Mouse (Mus musculus) lung, adult 2 months (tissue): Measurements from ENCODE around the gene Gm20696. TPM values are rescaled to one million over a fixed set of nuclear protein-coding genes. Genes with fewer than 3 reads are reported as not detected.
A peak's percentile ranks its signal among the peaks of the same experiment; 100 is the strongest.

Source experiments
- DNase-seq: peaks from one replicate; pipeline ENCODE4 v3.0.0; 2022
- H3K4me1 ChIP-seq: fragments of 200-500 bp; 2 replicates; pipeline ENCODE4 v1.6.1; 2011; ENCODE audit warnings: low read length; ENCODE audit not compliant: control insufficient read depth, insufficient read depth
- H3K4me3 ChIP-seq: fragments of 200-500 bp; replicated peaks from 2 replicates; pipeline ENCODE3; 2011; ENCODE audit warnings: low read depth, mild to moderate bottlenecking, control low read depth, low read length; ENCODE audit errors: extremely low read depth
- CTCF ChIP-seq: fragments of 200-500 bp; IDR thresholded peaks from 2 replicates; pipeline ENCODE4 v1.5.1; 2011; ENCODE audit warnings: mild to moderate bottlenecking, low read length, control low read depth; ENCODE audit not compliant: insufficient read depth
- POLR2A ChIP-seq: fragments of 200-500 bp; IDR thresholded peaks from 2 replicates; pipeline ENCODE4 v1.6.1; 2011; ENCODE audit warnings: low read depth, mild to moderate bottlenecking, control low read depth, low read length, borderline replicate concordance; ENCODE audit errors: extremely low read depth
- WGBS: fragments of 180-500 bp; shearing (Covaris S2); methylation state at CpG from one replicate; pipeline ENCODE4 v1.1.7; 2018; 5-methylcytosine and 5-hydroxymethylcytosine counted together
- polyA plus RNA-seq: library from polyadenylated mRNA; depleted of rRNA; stranded (reverse); fragments of >200 nt; gene quantifications from 2 replicates; pipeline ENCODE4 v1.2.3, GENCODE M21; 2012

Gene Gm20696
- polyA plus RNA-seq, 1 experiment = 1.4 TPM

GRCm38 (mm10) chr6:99631637-99632036, 35.0 kb downstream of the Gm20696 start:
- DNase-seq = no peak
- TF ChIP-seq CTCF = no peak
- no peak for TF ChIP-seq POLR2A
- Histone ChIP-seq H3K4me3 (no peak overlapping the region), H3K4me1 (0 out of 2 replicates have a peak, but pooled peaks cover 3% of the 10 kb centered on the region)
- 92% methylated on average over 5 of the region's 5 CpGs for WGBS

- TF ChIP-seq CTCF (no peak), POLR2A (no peak)
- WGBS = 85% methylated on average over 8 of the region's 8 CpGs
Measured at GRCm38 (mm10) chr6:99629726-99630458, 36.7 kb downstream of the Gm20696 start.

DNA sequence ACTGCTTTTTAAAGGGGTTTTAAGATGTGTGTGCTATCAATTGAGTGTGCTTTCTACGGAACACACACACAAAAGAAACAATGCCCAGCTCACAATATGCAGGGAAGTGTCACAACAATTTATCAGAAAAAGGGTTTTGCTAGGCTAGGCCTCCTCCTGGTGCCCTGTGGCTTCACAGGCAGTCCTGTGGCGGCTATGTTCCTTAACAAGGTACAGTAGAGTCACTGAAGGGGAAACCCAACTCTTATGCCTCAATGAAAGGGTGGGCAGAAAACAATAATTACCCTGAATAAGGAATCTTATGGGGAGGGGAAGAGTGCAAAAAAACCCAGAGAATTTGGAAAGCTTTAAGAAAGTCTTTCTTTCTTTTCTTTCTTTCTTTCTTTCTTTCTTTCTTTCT, 40.2 kb downstream of the Gm20696 start:
- DNase-seq = no peak
- WGBS = 85% methylated on average over 2 of the region's 2 CpGs
- H3K4me3 ChIP-seq = no peak overlapping the region
- TF ChIP-seq POLR2A (no peak), CTCF (no peak)
- no peaks in the 10 kb centered on the region; the same call in 1 of the 2 replicates for H3K4me1 ChIP-seq

More at GRCm38 (mm10) chr6:99629726-99630458, 36.7 kb downstream of the Gm20696 start:
- no peak for DNase-seq
- H3K4me3 ChIP-seq = no peak overlapping the region
- peaks cover 3% of the 10 kb centered on the region; the same call in 1 of the 2 replicates for H3K4me1 ChIP-seq

DNA sequence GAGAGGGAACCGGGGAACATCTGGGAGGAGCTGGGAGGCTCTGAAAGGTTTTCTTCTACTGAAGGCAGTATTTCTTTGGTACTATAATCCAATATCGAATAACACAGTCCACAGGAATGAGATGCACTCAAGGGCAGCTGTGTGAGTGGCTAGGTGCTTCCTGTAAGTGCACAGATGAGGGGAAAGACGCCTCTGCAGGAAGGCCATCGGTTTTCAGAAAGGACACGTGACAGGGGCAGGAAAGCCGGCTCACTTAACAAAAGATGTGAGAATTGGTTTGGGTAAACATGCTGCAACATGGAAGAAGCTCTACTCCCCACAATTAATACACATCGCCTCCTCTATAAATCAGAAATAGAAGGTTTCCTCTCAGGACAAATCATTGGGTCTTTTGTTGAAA, 40.8 kb downstream of the Gm20696 start:
- 38% methylated on average over 7 of the region's 7 CpGs for WGBS
- Histone ChIP-seq H3K4me1 (no peaks in the 10 kb centered on the region; the same call in 1 of the 2 replicates), H3K4me3 (no peak overlapping the region)
- DNase-seq = no peak
- no peak for TF ChIP-seq CTCF
- no peak for TF ChIP-seq POLR2A

DNA sequence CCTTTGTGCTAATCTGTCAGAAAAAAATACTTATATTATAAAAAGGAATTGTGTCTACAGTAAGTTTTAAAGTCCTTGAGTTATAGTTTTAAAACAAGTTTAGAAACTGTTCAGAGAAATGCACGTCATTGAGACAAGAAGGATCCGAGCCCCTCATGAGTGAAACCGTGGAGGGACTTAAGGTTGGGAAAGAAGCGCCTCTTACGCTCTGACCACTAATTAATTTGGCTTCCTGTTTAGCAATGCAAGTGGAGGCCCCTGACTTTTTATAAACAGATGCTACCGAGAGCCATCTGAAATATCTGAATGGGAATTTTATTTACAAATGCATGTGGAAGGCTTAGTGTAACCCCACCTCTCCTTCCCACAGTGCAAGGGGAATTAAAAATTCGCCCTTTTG, 41.3 kb downstream of the Gm20696 start:
- 57% methylated on average over 7 of the region's 7 CpGs for WGBS
- no peak for DNase-seq
- no peaks in the 10 kb centered on the region; the same call in 1 of the 2 replicates for H3K4me1 ChIP-seq
- H3K4me3 ChIP-seq = no peak overlapping the region
- TF ChIP-seq CTCF = no peak
- no peak for TF ChIP-seq POLR2A

- WGBS = 91% methylated on average over 3 of the region's 3 CpGs
- peaks cover under 1% of the 10 kb centered on the region; the same call in 1 of the 2 replicates for H3K4me1 ChIP-seq
- no peak for DNase-seq
- no peak for TF ChIP-seq CTCF
- no peak overlapping the region for H3K4me3 ChIP-seq
Measured at GRCm38 (mm10) chr6:99624542-99624941, 42.1 kb downstream of the Gm20696 start.

GRCm38 (mm10) chr6:99623641-99624040, 43.0 kb downstream of the Gm20696 start:
- TF ChIP-seq CTCF (peak; percentile 45; the same call in 1 of the 2 replicates), POLR2A (no peak)
- whole genome bisulfite sequencing = 48% methylated on average over 6 of the region's 6 CpGs
- Histone ChIP-seq H3K4me3 (no peak overlapping the region), H3K4me1 (peaks cover 2% of the 10 kb centered on the region; the same call in 1 of the 2 replicates)
- no peak for DNase-seq

DNA sequence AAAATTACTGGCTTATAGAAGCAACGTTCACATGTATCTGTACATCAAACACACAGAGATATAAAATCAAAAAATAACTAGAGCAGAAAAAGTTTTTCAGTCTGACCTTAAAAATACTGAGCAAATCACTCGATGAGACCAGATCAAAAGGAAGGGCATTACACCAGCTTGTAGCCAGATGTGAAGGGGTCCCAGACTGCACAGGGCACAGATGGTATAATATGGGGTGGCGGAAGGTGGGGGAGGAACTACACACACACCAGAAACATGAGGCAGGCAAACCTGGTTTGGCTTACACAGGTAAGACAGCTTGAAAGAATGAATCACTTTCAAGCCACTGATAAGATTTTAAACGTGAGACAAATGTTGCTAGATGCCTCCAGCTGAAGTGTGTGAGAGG, 45.4 kb downstream of the Gm20696 start:
- WGBS = 80% methylated on average over 4 of the region's 4 CpGs
- TF ChIP-seq POLR2A (no peak), CTCF (no peak)
- H3K4me1 ChIP-seq = peaks cover 2% of the 10 kb centered on the region; the same call in 1 of the 2 replicates
- no peak overlapping the region for H3K4me3 ChIP-seq
- DNase-seq = no peak

DNA sequence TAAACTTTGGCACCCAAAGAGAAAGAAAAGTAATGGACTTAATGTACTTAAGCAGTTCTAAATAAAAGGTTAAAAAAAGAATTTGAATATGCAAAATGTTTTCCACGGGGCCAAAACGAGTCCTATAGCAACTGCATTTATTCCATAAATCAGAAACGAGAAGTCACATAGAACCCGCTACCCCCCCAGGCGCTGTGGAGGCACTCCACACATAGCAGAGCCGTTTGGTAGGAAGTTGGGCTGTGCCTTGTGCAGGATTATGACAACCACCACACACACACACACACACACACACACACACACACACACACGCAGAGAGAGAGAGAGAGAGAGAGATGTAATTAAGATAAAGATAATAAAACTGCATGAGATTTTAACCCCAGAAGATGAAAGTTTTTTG, 46.1 kb downstream of the Gm20696 start:
- DNase-seq = no peak
- H3K4me1 ChIP-seq = 0 out of 2 replicates have a peak, but pooled peaks cover 2% of the 10 kb centered on the region
- H3K4me3 ChIP-seq = no peak overlapping the region
- 61% methylated on average over 7 of the region's 7 CpGs for WGBS
- TF ChIP-seq POLR2A (no peak), CTCF (no peak)

DNA sequence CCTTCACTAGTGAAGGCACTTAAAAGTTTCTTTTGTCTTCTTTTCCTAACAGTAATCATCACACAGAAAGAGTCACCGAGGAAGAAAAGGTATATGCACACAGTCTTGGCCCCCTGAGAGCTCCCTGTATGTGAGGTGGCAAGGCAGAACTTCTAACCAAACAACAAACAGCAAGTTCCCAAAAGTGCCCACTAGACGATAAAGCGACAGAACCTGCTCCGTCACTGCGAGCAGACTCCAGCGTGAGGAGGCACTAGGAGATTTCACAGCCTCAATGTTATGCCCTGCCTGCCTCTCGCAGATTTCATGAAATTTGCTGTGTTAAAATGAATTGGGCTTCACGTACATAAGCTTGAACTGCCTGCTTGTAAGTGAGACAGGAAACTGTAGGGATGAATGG, 46.6 kb downstream of the Gm20696 start:
- TF ChIP-seq POLR2A = no peak
- no peak for TF ChIP-seq CTCF
- 0 out of 2 replicates have a peak, but pooled peaks cover 2% of the 10 kb centered on the region for H3K4me1 ChIP-seq
- no peak overlapping the region for H3K4me3 ChIP-seq
- DNase-seq = no peak
- WGBS = 60% methylated on average over 8 of the region's 8 CpGs

DNA sequence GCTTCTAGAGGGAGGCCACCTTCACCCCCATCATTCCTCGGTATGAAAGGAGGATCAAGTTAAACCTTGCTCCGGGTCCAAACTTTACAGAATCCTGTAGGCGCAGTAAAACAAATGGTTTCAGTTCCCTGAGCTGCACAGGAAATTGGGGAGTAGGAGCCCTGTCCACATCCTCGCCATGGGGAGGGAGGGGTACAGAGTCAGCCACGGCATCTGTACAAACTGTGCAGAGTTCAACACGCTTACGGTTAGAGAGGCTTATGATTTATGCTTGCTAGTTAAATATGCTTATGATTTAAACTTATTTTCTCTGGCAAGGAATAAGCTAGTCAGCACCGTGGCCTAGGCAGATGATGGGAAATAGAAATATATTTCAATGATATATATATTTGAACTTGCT, 47.1 kb downstream of the Gm20696 start:
- H3K4me1 ChIP-seq = 0 out of 2 replicates have a peak, but pooled peaks cover 2% of the 10 kb centered on the region
- 47% methylated on average over 8 of the region's 8 CpGs for WGBS
- no peak for DNase-seq
- TF ChIP-seq POLR2A = no peak
- TF ChIP-seq CTCF = no peak
- no peak overlapping the region for H3K4me3 ChIP-seq
